Mouse (Mus musculus): ENCODE results near the gene Ptprg. TPM values are rescaled to one million over a fixed set of nuclear protein-coding genes. Genes with fewer than 3 reads are reported as not detected.

Ptprg gene
- polyA plus RNA-seq, 1 experiment, result 16.6 TPM

DNA sequence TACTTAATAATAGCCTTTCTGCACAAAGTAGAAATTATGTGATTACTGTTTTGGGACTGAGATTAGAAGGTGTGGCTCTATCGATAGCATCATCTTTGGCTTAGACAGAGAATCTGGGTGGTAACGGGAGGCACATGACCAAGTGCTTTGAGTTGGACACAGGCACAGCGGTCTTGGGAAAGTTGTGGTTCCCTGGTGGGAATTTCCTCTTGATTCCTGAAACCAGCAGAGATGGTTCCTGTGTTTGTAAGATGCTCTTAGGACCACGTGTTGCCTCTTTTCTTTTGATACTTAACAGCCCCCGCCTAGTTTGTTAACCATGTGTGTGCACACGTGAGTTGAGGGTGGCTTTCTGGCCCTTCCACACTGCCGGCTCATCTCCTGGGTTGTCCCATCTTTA, 111.7 kb downstream of the Ptprg start:
- H3K36me3 ChIP-seq (ENCODE audit: control insufficient read depth, insufficient read depth), result no peaks in the 10 kb centered on the region
- TF ChIP-seq USF1 (IDR thresholded peaks at IDR 0.05; ENCODE audit: low read depth) (no peak), MYOD1 (IDR thresholded peaks at IDR 0.05; ENCODE audit: control insufficient read depth, insufficient read length, low read depth) (no peak), FOSL1 (IDR thresholded peaks at IDR 0.05; ENCODE audit: insufficient read depth, low read length, poor library complexity, severe bottlenecking) (no peak), MYOG (IDR thresholded peaks at IDR 0.05; ENCODE audit: control insufficient read depth, extremely low read depth, insufficient read length) (no peak), CTCF (IDR thresholded peaks at IDR 0.05; ENCODE audit: control insufficient read depth, insufficient read depth, insufficient read length) (no peak), CEBPB (IDR thresholded peaks at IDR 0.05; ENCODE audit: low read depth) (no peak), MAX (IDR thresholded peaks at IDR 0.05) (no peak)
- no peaks in the 10 kb centered on the region for H3K79me2 ChIP-seq (ENCODE audit: control insufficient read depth, insufficient read depth)
- no peaks in the 10 kb centered on the region for H3K27me3 ChIP-seq (ENCODE audit: control insufficient read depth, insufficient read depth, insufficient read length)
- no peak overlapping the region for H3K4me3 ChIP-seq (ENCODE audit: insufficient read depth, poor library complexity, severe bottlenecking)
- H3K79me3 ChIP-seq (ENCODE audit: low read depth), result peaks cover 7% of the 10 kb centered on the region
- H3ac ChIP-seq (ENCODE audit: control insufficient read depth, insufficient read length, low read depth), result no peak overlapping the region

DNA sequence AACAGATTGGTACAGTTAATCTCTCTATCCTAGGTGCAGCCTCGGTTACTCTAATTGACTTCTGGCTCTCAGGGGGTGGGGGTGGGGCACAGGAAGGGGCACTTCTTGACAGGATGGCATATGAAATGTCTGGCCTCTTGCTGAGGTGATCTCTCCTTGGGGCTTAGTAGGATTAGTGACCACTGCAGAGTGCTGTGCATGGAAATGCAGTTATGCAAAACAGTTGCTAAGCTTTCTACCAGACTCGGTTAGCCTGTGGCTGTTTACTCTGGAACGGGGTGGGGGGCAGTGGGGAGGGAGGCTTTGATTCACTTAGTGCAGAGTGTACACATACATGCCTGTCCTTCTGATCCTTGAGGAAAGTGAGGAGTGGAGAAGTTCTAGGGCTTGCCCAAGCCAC, 114.4 kb downstream of the Ptprg start:
- Histone ChIP-seq H3K79me3 (ENCODE audit: low read depth) (peaks cover 2% of the 10 kb centered on the region), H3K27me3 (ENCODE audit: control insufficient read depth, insufficient read depth, insufficient read length) (no peaks in the 10 kb centered on the region), H3K4me3 (ENCODE audit: insufficient read depth, poor library complexity, severe bottlenecking) (no peak overlapping the region), H3K79me2 (ENCODE audit: control insufficient read depth, insufficient read depth) (no peaks in the 10 kb centered on the region), H3K36me3 (ENCODE audit: control insufficient read depth, insufficient read depth) (no peaks in the 10 kb centered on the region), H3ac (ENCODE audit: control insufficient read depth, insufficient read length, low read depth) (no peak overlapping the region)
- TF ChIP-seq CTCF (IDR thresholded peaks at IDR 0.05; ENCODE audit: control insufficient read depth, insufficient read depth, insufficient read length), result no peak
- no peak for TF ChIP-seq MYOD1 (IDR thresholded peaks at IDR 0.05; ENCODE audit: control insufficient read depth, insufficient read length, low read depth)
- no peak for TF ChIP-seq MYOG (IDR thresholded peaks at IDR 0.05; ENCODE audit: control insufficient read depth, extremely low read depth, insufficient read length)
- no peak for TF ChIP-seq FOSL1 (IDR thresholded peaks at IDR 0.05; ENCODE audit: insufficient read depth, low read length, poor library complexity, severe bottlenecking)
- TF ChIP-seq USF1 (IDR thresholded peaks at IDR 0.05; ENCODE audit: low read depth), result no peak
- TF ChIP-seq MAX (IDR thresholded peaks at IDR 0.05), result no peak
- TF ChIP-seq CEBPB (IDR thresholded peaks at IDR 0.05; ENCODE audit: low read depth), result no peak

DNA sequence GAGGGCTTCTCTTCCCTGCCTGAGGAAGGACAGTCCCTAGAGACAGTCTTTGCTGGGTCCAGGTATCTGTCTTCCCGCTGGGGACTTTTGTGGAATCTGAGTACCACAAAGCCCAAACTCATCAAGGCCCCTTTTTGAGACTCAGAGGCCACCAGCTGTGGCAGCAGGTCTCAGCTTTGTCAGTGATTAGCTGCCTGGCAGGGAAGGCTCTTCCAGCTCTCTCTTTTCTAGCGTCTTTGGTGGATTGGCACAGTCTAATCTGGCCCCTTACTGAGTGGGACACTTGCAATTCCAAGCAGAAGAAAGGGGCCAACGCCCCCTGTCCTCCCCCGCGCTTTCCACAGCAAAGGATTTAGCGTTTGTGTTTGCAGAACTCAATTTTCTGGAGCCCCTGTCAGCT, 117.5 kb downstream of the Ptprg start:
- H3K4me3 ChIP-seq (ENCODE audit: insufficient read depth, poor library complexity, severe bottlenecking), result no peak overlapping the region
- H3K36me3 ChIP-seq (ENCODE audit: control insufficient read depth, insufficient read depth), result no peaks in the 10 kb centered on the region
- H3ac ChIP-seq (ENCODE audit: control insufficient read depth, insufficient read length, low read depth), result no peak overlapping the region
- no peaks in the 10 kb centered on the region for H3K27me3 ChIP-seq (ENCODE audit: control insufficient read depth, insufficient read depth, insufficient read length)
- TF ChIP-seq MAX (IDR thresholded peaks at IDR 0.05) (no peak), FOSL1 (IDR thresholded peaks at IDR 0.05; ENCODE audit: insufficient read depth, low read length, poor library complexity, severe bottlenecking) (no peak), CEBPB (IDR thresholded peaks at IDR 0.05; ENCODE audit: low read depth) (no peak), MYOG (IDR thresholded peaks at IDR 0.05; ENCODE audit: control insufficient read depth, extremely low read depth, insufficient read length) (no peak), MYOD1 (IDR thresholded peaks at IDR 0.05; ENCODE audit: control insufficient read depth, insufficient read length, low read depth) (no peak), CTCF (IDR thresholded peaks at IDR 0.05; ENCODE audit: control insufficient read depth, insufficient read depth, insufficient read length) (no peak), USF1 (IDR thresholded peaks at IDR 0.05; ENCODE audit: low read depth) (no peak)
- H3K79me2 ChIP-seq (ENCODE audit: control insufficient read depth, insufficient read depth), result peaks cover 5% of the 10 kb centered on the region
- peaks cover 2% of the 10 kb centered on the region for H3K79me3 ChIP-seq (ENCODE audit: low read depth)

DNA sequence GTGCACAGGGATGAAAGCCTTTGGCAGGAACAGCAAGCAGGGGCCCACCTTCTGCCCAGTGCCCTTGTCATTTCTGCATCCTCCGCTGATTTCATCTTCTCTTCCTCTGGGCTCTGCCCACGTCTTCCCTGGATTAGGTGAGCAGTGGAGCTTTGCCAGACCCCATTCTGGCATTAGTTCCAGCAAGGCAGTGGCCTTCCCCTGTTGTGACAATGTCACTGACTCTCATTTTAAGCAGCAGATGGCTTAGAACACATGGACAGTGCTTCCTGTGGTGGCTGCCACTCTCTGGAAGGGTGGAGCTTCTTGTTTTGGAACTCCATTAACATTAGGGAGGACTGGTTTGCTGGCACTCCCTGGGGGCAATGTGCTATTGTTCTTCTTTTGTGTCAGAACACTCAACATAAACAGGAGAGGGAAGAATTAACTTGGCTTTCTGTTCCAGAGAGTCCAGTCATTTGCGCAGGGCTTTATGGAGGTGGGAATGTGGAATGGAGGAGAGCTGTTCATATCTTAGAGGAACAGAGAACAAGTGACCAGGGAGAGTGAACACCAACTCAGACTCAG, 119.7 kb downstream of the Ptprg start:
- Histone ChIP-seq H3K79me3 (ENCODE audit: low read depth) (peaks cover 2% of the 10 kb centered on the region), H3ac (ENCODE audit: control insufficient read depth, insufficient read length, low read depth) (no peak overlapping the region), H3K4me3 (ENCODE audit: insufficient read depth, poor library complexity, severe bottlenecking) (no peak overlapping the region), H3K27me3 (ENCODE audit: control insufficient read depth, insufficient read depth, insufficient read length) (no peaks in the 10 kb centered on the region), H3K36me3 (ENCODE audit: control insufficient read depth, insufficient read depth) (no peaks in the 10 kb centered on the region), H3K79me2 (ENCODE audit: control insufficient read depth, insufficient read depth) (peaks cover 5% of the 10 kb centered on the region)
- TF ChIP-seq MYOD1 (IDR thresholded peaks at IDR 0.05; ENCODE audit: control insufficient read depth, insufficient read length, low read depth), result no peak
- TF ChIP-seq MYOG (IDR thresholded peaks at IDR 0.05; ENCODE audit: control insufficient read depth, extremely low read depth, insufficient read length), result no peak
- no peak for TF ChIP-seq FOSL1 (IDR thresholded peaks at IDR 0.05; ENCODE audit: insufficient read depth, low read length, poor library complexity, severe bottlenecking)
- TF ChIP-seq MAX (IDR thresholded peaks at IDR 0.05), result no peak
- TF ChIP-seq CTCF (IDR thresholded peaks at IDR 0.05; ENCODE audit: control insufficient read depth, insufficient read depth, insufficient read length), result no peak
- no peak for TF ChIP-seq CEBPB (IDR thresholded peaks at IDR 0.05; ENCODE audit: low read depth)
- TF ChIP-seq USF1 (IDR thresholded peaks at IDR 0.05; ENCODE audit: low read depth), result no peak

DNA sequence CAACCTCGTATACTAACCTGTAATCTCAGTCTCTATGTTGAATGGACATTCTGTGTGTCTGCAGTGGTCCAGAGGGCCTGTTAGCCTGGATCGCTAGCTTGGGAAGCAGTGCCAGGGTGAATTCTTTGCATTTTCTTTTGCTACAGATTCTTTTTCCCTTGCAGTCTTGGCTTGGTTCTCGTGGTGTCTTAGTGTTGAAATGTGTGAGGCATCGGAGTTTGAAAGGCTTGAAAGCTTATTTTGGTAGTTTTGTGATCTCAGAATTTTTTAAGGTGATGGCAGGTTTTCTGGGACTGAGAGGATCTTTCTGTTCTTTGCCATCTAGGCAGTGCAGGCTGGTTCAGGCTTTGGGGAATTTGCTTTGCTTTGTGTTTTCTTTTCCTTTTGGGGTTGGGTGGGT, 124.9 kb downstream of the Ptprg start:
- Histone ChIP-seq H3K4me3 (ENCODE audit: insufficient read depth, poor library complexity, severe bottlenecking) (no peak overlapping the region), H3ac (ENCODE audit: control insufficient read depth, insufficient read length, low read depth) (no peak overlapping the region), H3K36me3 (ENCODE audit: control insufficient read depth, insufficient read depth) (no peaks in the 10 kb centered on the region), H3K79me3 (ENCODE audit: low read depth) (peaks cover 2% of the 10 kb centered on the region), H3K79me2 (ENCODE audit: control insufficient read depth, insufficient read depth) (peaks cover 2% of the 10 kb centered on the region), H3K27me3 (ENCODE audit: control insufficient read depth, insufficient read depth, insufficient read length) (no peaks in the 10 kb centered on the region)
- TF ChIP-seq CTCF (IDR thresholded peaks at IDR 0.05; ENCODE audit: control insufficient read depth, insufficient read depth, insufficient read length) (no peak), MAX (IDR thresholded peaks at IDR 0.05) (no peak), MYOD1 (IDR thresholded peaks at IDR 0.05; ENCODE audit: control insufficient read depth, insufficient read length, low read depth) (no peak), MYOG (IDR thresholded peaks at IDR 0.05; ENCODE audit: control insufficient read depth, extremely low read depth, insufficient read length) (no peak), CEBPB (IDR thresholded peaks at IDR 0.05; ENCODE audit: low read depth) (no peak), FOSL1 (IDR thresholded peaks at IDR 0.05; ENCODE audit: insufficient read depth, low read length, poor library complexity, severe bottlenecking) (no peak), USF1 (IDR thresholded peaks at IDR 0.05; ENCODE audit: low read depth) (no peak)

Measured in C2C12 (cell line).